Mouse (Mus musculus): ENCODE results near the gene Sec14l3. TPM values are rescaled to one million over a fixed set of nuclear protein-coding genes. Genes with fewer than 3 reads are reported as not detected.

The Sec14l3 gene
- total and polyA plus RNA-seq, 3 experiments = not detected

DNA sequence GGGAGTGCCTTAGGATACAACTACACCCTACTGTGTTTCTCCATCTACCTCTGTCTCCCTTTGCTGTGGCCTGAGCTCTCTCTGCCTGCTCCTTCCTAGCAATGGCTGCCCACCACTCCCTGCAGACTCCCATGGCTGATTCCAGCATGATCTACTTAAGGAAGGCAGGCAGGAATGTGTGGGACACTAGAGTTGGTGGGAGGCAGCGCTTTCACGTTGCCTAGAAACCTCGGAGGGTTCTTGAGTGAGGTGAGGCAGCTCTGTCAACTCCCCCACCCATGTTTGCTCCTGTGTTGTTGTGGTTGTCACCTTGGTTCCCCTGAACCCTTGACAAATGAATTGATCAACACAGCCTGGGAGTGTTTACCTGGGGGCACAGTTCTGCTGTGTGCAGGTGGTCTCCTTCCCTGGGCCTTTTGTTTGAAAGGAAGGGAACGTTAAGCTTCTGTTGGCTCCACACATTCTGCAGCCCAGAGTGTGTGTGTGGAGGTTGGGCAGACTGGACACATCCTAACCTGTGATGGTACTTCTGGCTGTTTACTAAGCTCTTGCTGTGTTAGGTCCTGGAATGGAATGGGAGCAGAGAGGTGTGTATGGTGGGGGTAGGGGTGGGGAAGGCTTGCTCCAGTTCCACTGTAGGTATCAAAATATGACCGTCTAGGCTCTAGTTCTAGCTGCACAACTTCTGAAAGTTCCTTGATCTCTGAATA is 3.6 kb upstream of the Sec14l3 start:
- DNase-seq = no peak

GRCm38 (mm10) chr11:4062523-4062922 is 2.1 kb upstream of the Sec14l3 start:
- no peak for DNase-seq

GRCm38 (mm10) chr11:4062981-4063380 is 1.7 kb upstream of the Sec14l3 start:
- no peak for DNase-seq

GRCm38 (mm10) chr11:4069664-4070063 is 5.0 kb downstream of the Sec14l3 start:
- no peak for DNase-seq

DNA sequence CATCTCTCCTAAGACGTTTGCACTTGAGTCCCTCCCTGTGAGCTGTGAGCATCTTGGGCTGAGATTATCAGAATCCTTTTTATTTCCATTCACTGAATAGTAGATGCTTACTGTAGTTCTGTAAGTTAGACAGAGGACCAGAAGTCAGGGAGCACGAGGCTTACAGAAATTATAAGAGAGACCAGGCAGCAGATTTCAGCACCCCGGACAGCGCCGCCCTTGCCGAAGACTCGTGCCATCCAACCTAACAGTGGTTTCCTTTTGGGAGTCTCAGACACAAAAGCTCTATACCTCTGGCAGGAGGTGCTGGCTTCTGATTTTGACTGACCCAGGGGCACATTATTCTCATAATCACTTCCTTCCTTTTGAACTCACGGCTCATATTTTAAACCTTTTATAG is 12.0 kb downstream of the Sec14l3 start:
- DNase-seq = peak; percentile 50

- DNase-seq = no peak
Observed at GRCm38 (mm10) chr11:4078267-4078933, 13.8 kb downstream of the Sec14l3 start.

GRCm38 (mm10) chr11:4080219-4080618 is 15.6 kb downstream of the Sec14l3 start:
- DNase-seq = peak; percentile 42

DNA sequence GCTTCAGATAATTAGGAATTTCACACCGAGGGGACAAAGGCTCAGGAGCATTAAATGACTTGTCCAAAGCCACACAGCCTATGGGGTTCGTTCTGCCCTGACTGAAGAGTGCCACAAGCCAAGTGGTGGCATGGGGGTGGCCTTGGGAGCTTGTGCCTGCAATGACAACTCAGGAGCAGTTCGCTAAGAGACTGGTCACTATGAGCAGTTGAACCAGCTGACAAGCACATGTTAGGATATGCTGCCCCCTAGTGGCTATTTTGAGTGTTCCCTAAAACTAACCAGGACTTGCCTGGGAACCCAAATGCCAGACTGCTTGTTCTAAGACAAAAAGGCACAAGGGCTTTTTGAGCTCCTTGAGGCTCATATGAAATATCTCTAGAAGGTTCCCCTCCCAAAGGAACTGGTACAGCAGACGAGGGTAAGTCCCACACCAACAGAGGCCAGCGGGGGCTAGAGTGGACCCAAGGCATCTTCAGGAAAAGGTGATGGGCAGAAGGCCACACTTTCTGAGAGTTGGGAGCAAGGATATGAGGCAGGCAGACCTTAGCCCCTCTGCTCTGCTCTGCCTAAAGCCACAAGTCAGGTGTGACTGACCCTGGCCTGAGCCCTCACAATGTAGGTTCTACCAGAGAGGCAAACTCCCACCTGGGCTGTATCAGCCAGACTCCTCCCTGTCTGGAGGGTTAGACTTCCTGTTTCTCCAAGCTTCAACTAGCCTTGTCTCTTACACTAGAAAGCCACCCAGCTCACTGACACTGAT is 18.9 kb downstream of the Sec14l3 start:
- DNase-seq = peak; percentile 58

GRCm38 (mm10) chr11:4086246-4086645 is 21.6 kb downstream of the Sec14l3 start:
- DNase-seq = no peak

DNA sequence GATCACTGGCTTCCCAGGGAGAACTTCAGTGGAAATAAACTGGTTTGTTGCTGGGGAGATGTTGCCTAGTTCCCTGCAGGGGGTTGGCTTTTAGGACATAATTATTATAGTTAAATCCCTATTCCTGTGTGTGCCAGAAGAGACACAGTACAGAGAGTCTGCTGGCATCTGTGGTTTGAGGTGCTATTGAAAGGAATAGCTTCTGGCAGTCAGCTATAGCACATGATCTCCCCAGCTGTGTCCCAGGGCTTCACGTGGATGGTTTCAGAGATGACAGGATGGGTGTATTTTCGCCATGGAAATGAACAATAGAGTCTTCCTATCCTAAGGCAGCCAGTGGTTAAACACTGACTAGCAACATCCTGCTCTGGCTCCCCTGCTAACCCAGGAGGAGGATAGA is 22.6 kb downstream of the Sec14l3 start:
- DNase-seq = no peak

- no peak for DNase-seq
Observed at GRCm38 (mm10) chr11:4093459-4094377, 29.1 kb downstream of the Sec14l3 start.

DNA sequence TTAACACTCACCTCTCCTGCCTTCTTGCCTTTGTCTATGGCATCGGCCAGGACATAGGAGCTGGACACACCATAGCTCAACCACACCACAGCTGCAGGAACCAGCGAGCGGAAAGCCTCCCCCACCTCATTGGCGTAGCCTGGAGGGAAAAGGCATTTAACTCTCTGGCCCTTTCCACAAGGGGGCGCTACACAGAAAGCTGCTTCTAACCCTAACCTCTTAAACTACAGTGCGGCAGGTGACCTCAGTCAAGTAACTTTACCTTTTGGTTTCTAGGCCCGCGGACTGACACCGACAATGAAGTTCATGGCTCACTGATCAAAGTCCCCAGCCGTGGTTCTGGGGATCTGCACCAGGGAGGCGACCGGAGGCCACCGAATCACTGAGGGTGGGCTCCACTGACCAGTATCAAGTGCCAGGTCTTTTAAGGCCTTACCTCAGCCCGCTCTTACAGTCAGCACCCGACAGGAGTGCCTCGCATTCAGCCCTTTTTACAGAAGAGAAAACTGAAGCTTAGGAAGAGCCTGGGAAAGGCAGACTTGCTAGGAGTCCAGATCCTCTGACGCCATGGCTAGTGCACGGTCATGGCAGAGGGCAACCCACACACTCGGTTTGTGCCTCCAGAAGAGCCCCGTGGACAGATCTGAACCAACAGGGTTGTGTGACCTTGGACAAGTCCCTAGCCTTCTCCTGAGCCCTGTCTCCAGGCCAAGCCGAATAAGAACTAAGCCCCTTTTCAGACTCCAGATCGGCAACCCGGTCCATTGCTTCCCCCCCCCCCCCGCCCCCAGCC is 29.9 kb downstream of the Sec14l3 start:
- peak; percentile 70 for DNase-seq

- peak; percentile 82 for DNase-seq
Observed at GRCm38 (mm10) chr11:4095171-4096053, 30.8 kb downstream of the Sec14l3 start, which contains the start of gene Mtfp1. Gene Mtfp1 (minus strand): TSS chr11:4095445.

DNA sequence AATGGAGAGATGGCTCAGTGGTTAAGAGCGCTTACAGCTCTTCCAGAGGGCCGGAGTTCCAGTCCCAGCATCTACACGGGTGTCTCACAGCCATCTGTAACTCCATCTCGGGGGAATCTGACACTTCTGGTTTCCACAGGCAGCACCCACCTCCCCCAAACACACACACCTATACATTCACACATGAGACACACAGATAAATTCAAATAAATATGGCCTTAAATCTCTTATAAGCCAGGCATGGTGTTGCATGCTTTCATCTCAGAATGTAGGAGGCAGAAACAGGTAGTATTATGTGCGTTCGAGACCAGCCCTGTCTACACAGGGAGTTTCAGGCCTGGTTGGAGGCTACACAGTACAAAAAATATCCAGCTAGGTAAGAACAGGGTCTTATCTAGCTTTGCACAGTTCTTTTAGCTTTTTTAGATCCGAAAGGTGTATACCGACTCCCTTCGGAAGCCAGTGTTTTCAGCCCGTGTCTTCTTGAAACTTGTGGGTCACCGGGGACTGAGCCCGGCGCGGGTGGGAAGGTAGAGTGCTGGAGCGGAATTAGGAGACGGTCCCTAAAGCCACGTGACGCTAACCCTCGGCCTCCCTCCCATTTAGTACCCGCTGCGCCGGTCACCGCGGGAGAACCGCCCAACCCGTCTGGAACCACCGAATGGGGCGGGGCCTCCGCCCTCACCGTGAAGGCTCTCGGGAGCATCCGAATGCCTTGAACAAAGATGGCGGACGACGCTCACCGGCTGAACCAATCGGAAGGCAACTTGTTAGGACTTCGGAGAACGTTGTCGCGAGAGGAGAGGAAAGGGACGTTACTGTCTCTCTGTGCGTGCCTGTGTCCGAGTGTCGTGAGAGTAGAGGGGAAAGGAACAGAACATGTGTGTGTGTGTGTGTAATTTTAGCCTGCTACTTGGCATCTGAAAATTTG is 31.7 kb downstream of the Sec14l3 start:
- peak; percentile 99 for DNase-seq

DNA sequence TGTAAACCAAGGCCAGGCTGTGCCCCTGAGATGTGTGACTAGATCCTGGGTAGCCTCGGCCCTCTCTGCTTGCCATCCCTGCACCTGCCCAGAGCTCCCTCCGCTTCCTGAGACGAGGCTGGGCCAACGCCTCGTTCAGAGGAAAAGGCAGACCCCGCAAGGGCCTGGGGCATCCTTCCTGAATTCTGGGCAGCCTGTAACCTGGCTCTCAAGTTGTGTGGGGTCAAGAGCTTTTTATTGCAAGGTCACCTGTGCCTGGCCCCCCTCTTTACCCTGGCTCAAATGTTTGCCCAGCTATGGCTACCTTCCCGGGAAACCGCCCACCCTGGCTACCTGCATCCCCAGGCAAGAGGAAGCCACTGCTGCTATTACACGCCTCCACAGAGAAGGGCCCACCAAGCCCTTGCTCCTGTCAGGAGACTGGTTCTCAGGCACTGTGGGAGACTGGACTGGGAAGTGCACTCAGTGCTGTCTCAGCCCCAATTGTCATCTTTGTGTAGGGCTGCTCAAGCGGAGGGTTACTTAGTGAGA is 32.5 kb downstream of the Sec14l3 start:
- peak; percentile 45 for DNase-seq

DNA sequence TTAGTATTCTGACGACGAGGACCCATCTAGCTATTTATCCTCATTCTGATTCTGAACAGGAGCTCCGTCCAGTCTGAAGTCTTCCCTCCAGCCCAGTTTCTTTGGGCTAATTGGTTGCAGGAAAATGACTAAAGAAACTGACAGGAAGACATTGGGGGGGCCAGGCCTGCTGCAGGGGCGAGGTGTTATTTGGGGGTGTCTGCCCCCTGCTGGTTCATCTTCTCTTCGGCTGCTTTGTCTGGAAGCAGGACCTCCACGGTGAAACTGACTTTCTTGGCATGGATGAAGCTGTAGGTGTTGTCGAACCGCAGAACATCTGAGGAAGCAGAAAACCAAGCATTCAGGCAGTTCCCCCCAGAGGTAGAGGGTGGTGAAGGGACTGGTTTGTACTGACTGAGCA is 33.5 kb downstream of the Sec14l3 start:
- DNase-seq = no peak

DNA sequence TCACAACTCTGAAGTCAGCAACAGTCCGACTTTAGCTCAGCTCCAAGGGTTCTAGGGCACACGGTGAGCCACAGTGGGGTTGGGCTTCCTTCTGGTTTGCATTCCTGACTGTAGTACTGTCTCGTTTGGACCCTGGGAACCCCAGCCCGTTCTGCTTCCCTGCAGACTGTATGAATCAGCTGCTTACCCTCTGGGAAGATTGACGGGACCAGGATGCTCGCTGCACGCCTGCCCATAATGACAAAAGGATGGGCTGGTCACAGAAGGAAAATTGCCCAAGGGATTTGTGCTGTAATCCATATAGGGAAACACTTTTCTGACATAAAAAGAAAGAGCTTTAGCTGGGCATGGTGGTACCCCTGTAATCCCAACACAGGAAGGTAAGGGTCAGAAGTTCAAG is 34.2 kb downstream of the Sec14l3 start:
- no peak for DNase-seq

DNA sequence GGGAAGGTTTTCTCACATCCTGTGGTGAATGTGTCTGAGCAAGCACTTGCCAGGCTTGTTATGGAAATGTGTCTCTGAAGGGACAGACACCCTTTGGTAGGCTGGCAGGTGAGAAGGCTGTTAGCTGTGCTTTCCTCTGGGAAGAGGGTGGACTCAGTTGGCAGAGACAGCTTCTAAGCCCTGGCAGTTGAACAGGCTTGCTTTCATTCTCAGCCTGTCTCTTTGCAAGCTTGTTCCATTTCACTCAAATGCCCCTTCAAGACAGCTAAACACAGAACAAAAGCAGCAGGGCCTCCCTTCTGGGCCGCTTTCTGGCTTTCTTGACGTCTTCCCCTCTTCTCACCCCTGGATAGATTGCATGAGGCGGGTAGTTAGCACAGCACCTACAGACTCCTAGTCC is 34.8 kb downstream of the Sec14l3 start:
- no peak for DNase-seq

GRCm38 (mm10) chr11:4101851-4102250 is 37.2 kb downstream of the Sec14l3 start:
- no peak for DNase-seq
